Mouse (Mus musculus) adrenal gland, postnatal 36 days (tissue): Measurements from ENCODE around the gene Zfp385b. TPM values are rescaled to one million over a fixed set of nuclear protein-coding genes. Genes with fewer than 3 reads are reported as not detected.

ENCODE experiments used
- DNase-seq, 2 experiments: peaks; one replicate each; pipeline ENCODE4 v3.0.0; 2021; ENCODE audit warnings: mixed read lengths in 1 of 2
- total RNA-seq, 2 experiments: library from RNA; stranded (reverse); gene quantifications; 2 replicates each; pipeline ENCODE4 v1.2.3; 2021

Zfp385b gene
- total RNA-seq, 2 experiments from 2014 or later = 0.30 to 1.1 TPM

GRCm38 (mm10) chr2:77703080-77703479, 116.4 kb downstream of the Zfp385b start:
- peak; percentile 8 to 15 for DNase-seq

- no peak for DNase-seq
Observed at GRCm38 (mm10) chr2:77691174-77691573, 128.3 kb downstream of the Zfp385b start.

GRCm38 (mm10) chr2:77690316-77690715, 129.1 kb downstream of the Zfp385b start:
- DNase-seq = no peak

GRCm38 (mm10) chr2:77688651-77689050, 130.8 kb downstream of the Zfp385b start:
- peak; percentile 16 to 22 for DNase-seq

GRCm38 (mm10) chr2:77684088-77684487, 135.4 kb downstream of the Zfp385b start:
- DNase-seq = no peak

- no peak for DNase-seq
Observed at GRCm38 (mm10) chr2:77682205-77682604, 137.2 kb downstream of the Zfp385b start.

GRCm38 (mm10) chr2:77681741-77682140, 137.7 kb downstream of the Zfp385b start:
- peak in 1 of 2 experiments; percentile 6 for DNase-seq

GRCm38 (mm10) chr2:77673770-77674169, 145.7 kb downstream of the Zfp385b start:
- DNase-seq = no peak

GRCm38 (mm10) chr2:77672215-77672905, 147.1 kb downstream of the Zfp385b start:
- no peak for DNase-seq

GRCm38 (mm10) chr2:77662171-77662570, 157.3 kb downstream of the Zfp385b start:
- DNase-seq = peak in 1 of 2 experiments; percentile 11

- no peak for DNase-seq
Observed at GRCm38 (mm10) chr2:77653686-77654085, 165.8 kb downstream of the Zfp385b start.

- no peak for DNase-seq
Observed at GRCm38 (mm10) chr2:77641521-77642170, 177.8 kb downstream of the Zfp385b start.

- DNase-seq = no peak
Observed at GRCm38 (mm10) chr2:77639993-77640392, 179.4 kb downstream of the Zfp385b start.

- peak; percentile 40 to 44 for DNase-seq
Observed at GRCm38 (mm10) chr2:77631606-77632005, 187.8 kb downstream of the Zfp385b start.

- no peak for DNase-seq
Observed at GRCm38 (mm10) chr2:77627622-77628231, 191.7 kb downstream of the Zfp385b start.

GRCm38 (mm10) chr2:77618686-77619085, 200.8 kb downstream of the Zfp385b start:
- no peak for DNase-seq

GRCm38 (mm10) chr2:77610303-77610991, 209.0 kb downstream of the Zfp385b start:
- no peak for DNase-seq

GRCm38 (mm10) chr2:77609452-77609851, 210.0 kb downstream of the Zfp385b start:
- no peak for DNase-seq

- no peak for DNase-seq
Observed at GRCm38 (mm10) chr2:77608666-77609065, 210.8 kb downstream of the Zfp385b start.

- peak in 1 of 2 experiments; percentile 12 for DNase-seq
Observed at GRCm38 (mm10) chr2:77593461-77593860, 226.0 kb downstream of the Zfp385b start.

- DNase-seq = no peak
Observed at GRCm38 (mm10) chr2:77592525-77592924, 226.9 kb downstream of the Zfp385b start.

GRCm38 (mm10) chr2:77589205-77589901, 230.1 kb downstream of the Zfp385b start:
- DNase-seq = no peak
